Mouse (Mus musculus) embryonic facial prominence, embryonic 14.5 days (tissue): ENCODE data around the gene Dgkz. TPM values are rescaled to one million over a fixed set of nuclear protein-coding genes. Genes with fewer than 3 reads are reported as not detected.

Experiments used
- ATAC-seq: fragments of 200-750 bp; cut with Nextera tagmentation; 2 replicates; pipeline ENCODE4 v1.8.0; 2017; ENCODE audit warnings: low read depth, moderate number of reproducible peaks, moderate TSS enrichment
- DNase-seq: peaks from one replicate; pipeline ENCODE4 v3.0.0-alpha.2; 2015; ENCODE audit warnings: low spot score
- H3K27ac ChIP-seq: fragments of 300-500 bp; sonication (generic); replicated peaks from 2 replicates; pipeline ENCODE4 v1.5.1; 2014; ENCODE audit warnings: low read depth, mild to moderate bottlenecking, low read length, moderate library complexity
- H3K27me3 ChIP-seq: fragments of 300-500 bp; sonication (generic); replicated peaks from 2 replicates; pipeline ENCODE4 v1.6.1; 2014; ENCODE audit warnings: low read length; ENCODE audit not compliant: control insufficient read depth, insufficient read depth
- H3K36me3 ChIP-seq: fragments of 300-500 bp; sonication (generic); 2 replicates; pipeline ENCODE4 v1.6.1; 2014; ENCODE audit warnings: low read length, mixed read lengths; ENCODE audit not compliant: control insufficient read depth, insufficient read depth
- H3K4me1 ChIP-seq: fragments of 300-500 bp; sonication (generic); 2 replicates; pipeline ENCODE4 v1.6.1; 2014; ENCODE audit warnings: antibody characterized with exemption, low read length; ENCODE audit not compliant: control insufficient read depth, insufficient read depth
- H3K4me2 ChIP-seq: fragments of 300-500 bp; sonication (generic); 2 replicates; pipeline ENCODE4 v1.6.1; 2014; ENCODE audit warnings: low read depth, mild to moderate bottlenecking, low read length, moderate library complexity, mixed read lengths
- H3K4me3 ChIP-seq: fragments of 300-500 bp; sonication (generic); 2 replicates; pipeline ENCODE4 v1.5.1; 2014; ENCODE audit warnings: low read depth, mild to moderate bottlenecking, low read length
- H3K9ac ChIP-seq: fragments of 300-500 bp; sonication (generic); 2 replicates; pipeline ENCODE4 v1.6.1; 2014; ENCODE audit warnings: low read depth, mild to moderate bottlenecking, low read length, moderate library complexity, mixed read lengths
- H3K9me3 ChIP-seq: fragments of 300-500 bp; sonication (generic); 2 replicates; pipeline ENCODE4 v1.6.1; 2016; ENCODE audit warnings: low read length; ENCODE audit not compliant: control insufficient read depth
- WGBS: fragments of 180-500 bp; shearing (Covaris S2); extraction: QIAGEN DNeasy Blood & Tissue Kit; methylation state at CpG from one replicate; pipeline ENCODE4 v1.1.7; 2014; 5-methylcytosine and 5-hydroxymethylcytosine counted together
- polyA plus RNA-seq: library from polyadenylated mRNA; unstranded; fragments of >200 nt; fragmentation: Nextera tagmentation; extraction: Ambion mirVana; gene quantifications from 2 replicates; pipeline ENCODE4 v1.2.1, GENCODE M21; 2014

Dgkz gene
- polyA plus RNA-seq, 1 experiment from 2014 or later: 47.4 TPM

GRCm38 (mm10) chr2:91923415-91924337, 52.0 kb downstream of the Dgkz start:
- peaks cover 39% of the 10 kb centered on the region for H3K27me3 ChIP-seq
- 0 out of 2 replicates have a peak, but pooled peaks cover 4% of the 10 kb centered on the region for H3K36me3 ChIP-seq
- ATAC-seq: peak; percentile 53

GRCm38 (mm10) chr2:91922586-91923414, 52.9 kb downstream of the Dgkz start:
- DNase-seq (no peak), ATAC-seq (no peak)
- 4% methylated on average over 37 of the region's 37 CpGs for WGBS
- Histone ChIP-seq H3K4me2 (peak overlapping the region; percentile 96), H3K4me3 (peak overlapping the region; percentile 62), H3K27ac (no peak overlapping the region), H3K4me1 (peaks cover 21% of the 10 kb centered on the region), H3K27me3 (peaks cover 39% of the 10 kb centered on the region), H3K9me3 (no peaks in the 10 kb centered on the region), H3K36me3 (peaks cover 13% of the 10 kb centered on the region), H3K9ac (peak overlapping the region; percentile 59; the same call in 1 of the 2 replicates)

More at GRCm38 (mm10) chr2:91923415-91924337, 52.0 kb downstream of the Dgkz start:
- Histone ChIP-seq H3K4me1 (peaks cover 21% of the 10 kb centered on the region), H3K4me3 (peak overlapping the region; percentile 62), H3K9me3 (no peaks in the 10 kb centered on the region), H3K4me2 (peak overlapping the region; percentile 96), H3K9ac (peak overlapping the region; percentile 43; the same call in 1 of the 2 replicates), H3K27ac (no peak overlapping the region)
- WGBS: 7% methylated on average over 52 of the region's 54 CpGs
- DNase-seq: peak; percentile 82

- WGBS: under 1% methylated on average over 41 of the region's 64 CpGs
- ATAC-seq: peak; percentile 67
- peaks cover 39% of the 10 kb centered on the region for H3K27me3 ChIP-seq
Observed at GRCm38 (mm10) chr2:91921790-91922570, 53.7 kb downstream of the Dgkz start.

GRCm38 (mm10) chr2:91921181-91921789, 54.4 kb downstream of the Dgkz start:
- ATAC-seq (0 out of 2 replicates have a peak, but pooled peaks have one; percentile 21), DNase-seq (peak; percentile 79)
- Histone ChIP-seq H3K4me1 (peaks cover 21% of the 10 kb centered on the region), H3K4me2 (peak overlapping the region; percentile 96), H3K27me3 (peaks cover 39% of the 10 kb centered on the region), H3K27ac (no peak overlapping the region), H3K9ac (peak overlapping the region; percentile 59), H3K4me3 (peak overlapping the region; percentile 62), H3K36me3 (peaks cover 26% of the 10 kb centered on the region), H3K9me3 (no peaks in the 10 kb centered on the region)
- WGBS: 4% methylated on average over 31 of the region's 31 CpGs

More at GRCm38 (mm10) chr2:91921790-91922570, 53.7 kb downstream of the Dgkz start:
- Histone ChIP-seq H3K4me3 (peak overlapping the region; percentile 62), H3K9me3 (no peaks in the 10 kb centered on the region), H3K4me2 (peak overlapping the region; percentile 96), H3K4me1 (peaks cover 21% of the 10 kb centered on the region), H3K27ac (no peak overlapping the region), H3K36me3 (peaks cover 21% of the 10 kb centered on the region), H3K9ac (peak overlapping the region; percentile 59)
- DNase-seq: peak; percentile 65

- 72% methylated on average over 4 of the region's 4 CpGs for WGBS
- Histone ChIP-seq H3K27ac (no peak overlapping the region), H3K4me2 (no peak overlapping the region), H3K4me1 (peaks cover 21% of the 10 kb centered on the region), H3K27me3 (peaks cover 39% of the 10 kb centered on the region), H3K4me3 (no peak overlapping the region), H3K9ac (no peak overlapping the region), H3K36me3 (peaks cover 37% of the 10 kb centered on the region), H3K9me3 (no peaks in the 10 kb centered on the region)
- ATAC-seq (no peak), DNase-seq (no peak)
Observed at GRCm38 (mm10) chr2:91920130-91920529, 55.5 kb downstream of the Dgkz start.

- no peak overlapping the region for H3K9ac ChIP-seq
- H3K4me2 ChIP-seq: no peak overlapping the region
- DNase-seq (no peak), ATAC-seq (no peak)
- H3K36me3 ChIP-seq: peaks cover 65% of the 10 kb centered on the region
- 87% methylated on average over 7 of the region's 7 CpGs for WGBS
- peaks cover 6% of the 10 kb centered on the region for H3K4me1 ChIP-seq
- H3K9me3 ChIP-seq: no peaks in the 10 kb centered on the region
- no peak overlapping the region for H3K4me3 ChIP-seq
- H3K27ac ChIP-seq: no peak overlapping the region
- peaks cover 13% of the 10 kb centered on the region for H3K27me3 ChIP-seq
Observed at GRCm38 (mm10) chr2:91917096-91917495, 58.6 kb downstream of the Dgkz start.

GRCm38 (mm10) chr2:91916346-91916977, 59.2 kb downstream of the Dgkz start:
- no peak overlapping the region for H3K27ac ChIP-seq
- no peak for ATAC-seq
- 94% methylated on average over 7 of the region's 7 CpGs for WGBS
- H3K4me1 ChIP-seq: peaks cover 2% of the 10 kb centered on the region
- peaks cover 71% of the 10 kb centered on the region for H3K36me3 ChIP-seq
- H3K9me3 ChIP-seq: no peaks in the 10 kb centered on the region
- H3K4me3 ChIP-seq: no peak overlapping the region
- DNase-seq: no peak
- peaks cover 7% of the 10 kb centered on the region for H3K27me3 ChIP-seq
- H3K4me2 ChIP-seq: no peak overlapping the region
- H3K9ac ChIP-seq: no peak overlapping the region
